Mouse (Mus musculus) forebrain, embryonic 10.5 days (tissue): ENCODE data around the gene Xirp2. TPM values are rescaled to one million over a fixed set of nuclear protein-coding genes. Genes with fewer than 3 reads are reported as not detected.
A peak's percentile ranks its signal among the peaks of the same experiment; 100 is the strongest.
"Not testable (repeated sequence)": the region's sequence is repeated elsewhere in the genome, so short reads cannot be mapped to it uniquely, and the experiment has no call there.

ENCODE experiments used
- DNase-seq: peaks from one replicate; pipeline ENCODE4 v3.0.0-alpha.2; 2017; ENCODE audit warnings: low spot score; ENCODE audit errors: extremely low spot score
- H3K27ac ChIP-seq: fragments of 300-500 bp; sonication (generic); 2 replicates; pipeline ENCODE4 v1.5.1; 2016; ENCODE audit warnings: mild to moderate bottlenecking
- H3K27me3 ChIP-seq: fragments of 300-500 bp; sonication (generic); 2 replicates; pipeline ENCODE4 v1.6.1; 2016; ENCODE audit warnings: mild to moderate bottlenecking; ENCODE audit not compliant: poor library complexity, severe bottlenecking
- H3K36me3 ChIP-seq: fragments of 300-500 bp; sonication (generic); replicated peaks from 2 replicates; pipeline ENCODE4 v1.6.1; 2016; ENCODE audit warnings: mild to moderate bottlenecking, moderate library complexity
- H3K4me1 ChIP-seq: fragments of 300-500 bp; sonication (generic); 2 replicates; pipeline ENCODE4 v1.6.1; 2016
- H3K4me3 ChIP-seq: fragments of 300-500 bp; sonication (generic); 2 replicates; pipeline ENCODE4 v1.5.1; 2016; ENCODE audit warnings: mild to moderate bottlenecking, moderate library complexity
- H3K9me3 ChIP-seq: fragments of 300-500 bp; sonication (generic); 2 replicates; pipeline ENCODE4 v1.6.1; 2016; ENCODE audit warnings: mild to moderate bottlenecking, moderate library complexity
- WGBS: fragments of 180-500 bp; shearing (Covaris S2); methylation state at CpG from one replicate; pipeline ENCODE4 v1.1.7; 2016; 5-methylcytosine and 5-hydroxymethylcytosine counted together
- polyA plus RNA-seq: library from polyadenylated mRNA; unstranded; fragments of >200 nt; fragmentation: Nextera tagmentation; extraction: Ambion mirVana; gene quantifications from 2 replicates; pipeline ENCODE4 v1.2.1, GENCODE M21; 2016

Xirp2 gene
- not detected in 2 replicates for polyA plus RNA-seq

GRCm38 (mm10) chr2:67445780-67446179 is at the start of gene Xirp2:
Gene Xirp2, plus strand, starts transcription at chr2:67446002.
- WGBS: 90% methylated on average over 3 of the region's 3 CpGs
- Histone ChIP-seq H3K27ac (no peak within 1 kb of the TSS), H3K4me3 (no peak within 1 kb of the TSS), H3K27me3 (no peaks in the 10 kb centered on the region), H3K36me3 (no peaks in the 10 kb centered on the region), H3K9me3 (no peaks in the 10 kb centered on the region), H3K4me1 (no peaks in the 10 kb centered on the region)
- DNase-seq: no peak

- H3K9me3 ChIP-seq, H3K4me1 ChIP-seq, H3K27ac ChIP-seq, DNase-seq, H3K4me3 ChIP-seq, H3K27me3 ChIP-seq, H3K36me3 ChIP-seq: not testable (repeated sequence)
- no CpG with 5 or more reads among the region's 1 CpGs for WGBS
Measured at GRCm38 (mm10) chr2:67413425-67413824, 32.4 kb upstream of the Xirp2 start, which contains the start of gene Gm21830. Gene Gm21830, plus strand, starts transcription at chr2:67413725.

GRCm38 (mm10) chr2:67420853-67421252 is 24.9 kb upstream of the Xirp2 start:
- no peaks in the 10 kb centered on the region for H3K27me3 ChIP-seq
- no peak overlapping the region for H3K4me3 ChIP-seq
- no peaks in the 10 kb centered on the region for H3K4me1 ChIP-seq
- DNase-seq: no peak
- no peaks in the 10 kb centered on the region for H3K36me3 ChIP-seq
- no peak overlapping the region for H3K27ac ChIP-seq
- H3K9me3 ChIP-seq: no peaks in the 10 kb centered on the region

- WGBS: 84% methylated on average over 1 of the region's 1 CpGs
- Histone ChIP-seq H3K4me3 (no peak overlapping the region), H3K36me3 (no peaks in the 10 kb centered on the region), H3K4me1 (no peaks in the 10 kb centered on the region), H3K27me3 (no peaks in the 10 kb centered on the region), H3K27ac (no peak overlapping the region), H3K9me3 (no peaks in the 10 kb centered on the region)
- no peak for DNase-seq
Measured at GRCm38 (mm10) chr2:67422799-67423198, 23.0 kb upstream of the Xirp2 start.

- Histone ChIP-seq H3K4me1 (no peaks in the 10 kb centered on the region), H3K27ac (no peak within 1 kb of the TSS), H3K27me3 (no peaks in the 10 kb centered on the region), H3K9me3 (no peaks in the 10 kb centered on the region), H3K4me3 (no peak within 1 kb of the TSS), H3K36me3 (no peaks in the 10 kb centered on the region)
- WGBS: 69% methylated on average over 2 of the region's 2 CpGs
- no peak for DNase-seq
Measured at GRCm38 (mm10) chr2:67433081-67433480, 12.7 kb upstream of the Xirp2 start, which contains the start of gene Gm26727. Gene Gm26727, minus strand, starts transcription at chr2:67433181.

GRCm38 (mm10) chr2:67438309-67438708 is 7.5 kb upstream of the Xirp2 start:
- no peak for DNase-seq
- no peak overlapping the region for H3K27ac ChIP-seq
- H3K4me3 ChIP-seq: no peak overlapping the region
- no peaks in the 10 kb centered on the region for H3K9me3 ChIP-seq
- no peaks in the 10 kb centered on the region for H3K4me1 ChIP-seq
- no peaks in the 10 kb centered on the region for H3K36me3 ChIP-seq
- H3K27me3 ChIP-seq: no peaks in the 10 kb centered on the region
- WGBS: 93% methylated on average over 8 of the region's 8 CpGs

- H3K4me1 ChIP-seq: no peaks in the 10 kb centered on the region
- H3K4me3 ChIP-seq: no peak overlapping the region
- H3K27me3 ChIP-seq: no peaks in the 10 kb centered on the region
- no peaks in the 10 kb centered on the region for H3K9me3 ChIP-seq
- DNase-seq: no peak
- 91% methylated on average over 1 of the region's 1 CpGs for WGBS
- H3K36me3 ChIP-seq: no peaks in the 10 kb centered on the region
- no peak overlapping the region for H3K27ac ChIP-seq
Measured at GRCm38 (mm10) chr2:67446772-67447171, 970 bp downstream of the Xirp2 start.

GRCm38 (mm10) chr2:67447206-67447605 is 1.4 kb downstream of the Xirp2 start:
- Histone ChIP-seq H3K36me3 (no peaks in the 10 kb centered on the region), H3K27ac (no peak overlapping the region), H3K27me3 (no peaks in the 10 kb centered on the region), H3K9me3 (no peaks in the 10 kb centered on the region), H3K4me3 (no peak overlapping the region), H3K4me1 (no peaks in the 10 kb centered on the region)
- DNase-seq: no peak
- 81% methylated on average over 12 of the region's 12 CpGs for WGBS

GRCm38 (mm10) chr2:67460857-67461256 is 15.1 kb downstream of the Xirp2 start:
- H3K4me3 ChIP-seq: no peak overlapping the region
- no peak for DNase-seq
- H3K4me1 ChIP-seq: no peaks in the 10 kb centered on the region
- no peaks in the 10 kb centered on the region for H3K9me3 ChIP-seq
- 88% methylated on average over 3 of the region's 3 CpGs for WGBS
- H3K36me3 ChIP-seq: no peaks in the 10 kb centered on the region
- no peak overlapping the region for H3K27ac ChIP-seq
- H3K27me3 ChIP-seq: no peaks in the 10 kb centered on the region

GRCm38 (mm10) chr2:67467036-67467435 is 21.2 kb downstream of the Xirp2 start:
- no peak overlapping the region for H3K4me3 ChIP-seq
- 93% methylated on average over 7 of the region's 7 CpGs for WGBS
- no peaks in the 10 kb centered on the region for H3K27me3 ChIP-seq
- H3K36me3 ChIP-seq: no peaks in the 10 kb centered on the region
- H3K9me3 ChIP-seq: no peaks in the 10 kb centered on the region
- no peak overlapping the region for H3K27ac ChIP-seq
- DNase-seq: no peak
- H3K4me1 ChIP-seq: no peaks in the 10 kb centered on the region

- 89% methylated on average over 5 of the region's 5 CpGs for WGBS
- not testable (repeated sequence) for H3K36me3 ChIP-seq, H3K9me3 ChIP-seq, H3K27me3 ChIP-seq, DNase-seq, H3K4me1 ChIP-seq, H3K27ac ChIP-seq, H3K4me3 ChIP-seq
Measured at GRCm38 (mm10) chr2:67470030-67470429, 24.2 kb downstream of the Xirp2 start.

- H3K4me1 ChIP-seq: no peaks in the 10 kb centered on the region
- H3K27ac ChIP-seq: no peak overlapping the region
- peak; percentile 42 for DNase-seq
- H3K36me3 ChIP-seq: no peaks in the 10 kb centered on the region
- 23% methylated on average over 6 of the region's 6 CpGs for WGBS
- H3K27me3 ChIP-seq: no peaks in the 10 kb centered on the region
- no peak overlapping the region for H3K4me3 ChIP-seq
- no peaks in the 10 kb centered on the region for H3K9me3 ChIP-seq
Measured at GRCm38 (mm10) chr2:67477753-67478152, 32.0 kb downstream of the Xirp2 start.

- Histone ChIP-seq H3K4me3 (no peak overlapping the region), H3K27ac (no peak overlapping the region), H3K9me3 (no peaks in the 10 kb centered on the region), H3K36me3 (no peaks in the 10 kb centered on the region), H3K27me3 (no peaks in the 10 kb centered on the region), H3K4me1 (no peaks in the 10 kb centered on the region)
- no peak for DNase-seq
- 68% methylated on average over 3 of the region's 3 CpGs for WGBS
Measured at GRCm38 (mm10) chr2:67481051-67481450, 35.2 kb downstream of the Xirp2 start.

GRCm38 (mm10) chr2:67486721-67487120 is 40.9 kb downstream of the Xirp2 start:
- H3K4me1 ChIP-seq: peaks cover 24% of the 10 kb centered on the region
- DNase-seq: no peak
- no peak overlapping the region for H3K4me3 ChIP-seq
- no peak overlapping the region for H3K27ac ChIP-seq
- 92% methylated on average over 6 of the region's 6 CpGs for WGBS
- no peaks in the 10 kb centered on the region for H3K27me3 ChIP-seq
- H3K36me3 ChIP-seq: no peaks in the 10 kb centered on the region
- H3K9me3 ChIP-seq: no peaks in the 10 kb centered on the region
